Mouse (Mus musculus) midbrain, embryonic 14.5 days (tissue): ENCODE measurements around the gene Slc16a4. TPM values are rescaled to one million over a fixed set of nuclear protein-coding genes. Genes with fewer than 3 reads are reported as not detected.
"Not testable (repeated sequence)": the region's sequence is repeated elsewhere in the genome, so short reads cannot be mapped to it uniquely, and the experiment has no call there.

Experiments used
- ATAC-seq: fragments of 200-750 bp; cut with Nextera tagmentation; 2 replicates; pipeline ENCODE4 v1.8.0; 2017; ENCODE audit warnings: moderate number of reproducible peaks, moderate library complexity; ENCODE audit not compliant: low FRiP score, low TSS enrichment
- DNase-seq: peaks from one replicate; pipeline ENCODE4 v3.0.0-alpha.2; 2015
- H3K27ac ChIP-seq: fragments of 300-500 bp; sonication (generic); replicated peaks from 2 replicates; pipeline ENCODE4 v1.5.1; 2014; ENCODE audit warnings: mild to moderate bottlenecking, low read depth, low read length, moderate library complexity
- H3K27me3 ChIP-seq: fragments of 300-500 bp; sonication (generic); 2 replicates; pipeline ENCODE4 v1.6.1; 2014; ENCODE audit warnings: low read length, control low read depth, mixed read lengths; ENCODE audit not compliant: control insufficient read depth, insufficient read depth
- H3K36me3 ChIP-seq: fragments of 300-500 bp; sonication (generic); 2 replicates; pipeline ENCODE4 v1.6.1; 2014; ENCODE audit warnings: low read length, control low read depth; ENCODE audit not compliant: control insufficient read depth, insufficient read depth
- H3K4me1 ChIP-seq: fragments of 300-500 bp; sonication (generic); 2 replicates; pipeline ENCODE4 v1.6.1; 2014; ENCODE audit warnings: mild to moderate bottlenecking, antibody characterized with exemption, low read length, control low read depth; ENCODE audit not compliant: control insufficient read depth, insufficient read depth
- H3K4me2 ChIP-seq: fragments of 300-500 bp; sonication (generic); 2 replicates; pipeline ENCODE4 v1.6.1; 2014; ENCODE audit warnings: mild to moderate bottlenecking, low read length, moderate library complexity
- H3K4me3 ChIP-seq: fragments of 300-500 bp; sonication (generic); replicated peaks from 2 replicates; pipeline ENCODE4 v1.5.1; 2014; ENCODE audit warnings: low read depth, low read length
- H3K9ac ChIP-seq: fragments of 300-500 bp; sonication (generic); replicated peaks from 2 replicates; pipeline ENCODE4 v1.6.1; 2014; ENCODE audit warnings: mild to moderate bottlenecking, low read length, moderate library complexity
- H3K9me3 ChIP-seq: fragments of 300-500 bp; sonication (generic); 2 replicates; pipeline ENCODE4 v1.6.1; 2016; ENCODE audit warnings: low read length, control low read depth, mixed read lengths; ENCODE audit not compliant: control insufficient read depth
- WGBS: fragments of 180-500 bp; shearing (Covaris S2); extraction: QIAGEN DNeasy Blood & Tissue Kit; methylation state at CpG from one replicate; pipeline ENCODE4 v1.1.7; 2014; 5-methylcytosine and 5-hydroxymethylcytosine counted together
- polyA plus RNA-seq: library from polyadenylated mRNA; unstranded; fragments of >200 nt; fragmentation: Nextera tagmentation; extraction: Ambion mirVana; gene quantifications from 2 replicates; pipeline ENCODE4 v1.2.1, GENCODE M21; 2014

Slc16a4 gene
- polyA plus RNA-seq, 1 experiment from 2014 or later: 2.3 TPM

GRCm38 (mm10) chr3:107278479-107279269 lies 12.4 kb upstream of the Slc16a4 start, which contains the start of gene Lamtor5:
Lamtor5 (plus strand) TSS chr3:107278858.
- Histone ChIP-seq H3K27ac (no peak within 1 kb of the TSS), H3K36me3 (peaks cover 12% of the 10 kb centered on the region), H3K9me3 (no peaks in the 10 kb centered on the region), H3K27me3 (no peaks in the 10 kb centered on the region), H3K4me1 (peaks cover 11% of the 10 kb centered on the region; the same call in 1 of the 2 replicates), H3K4me2 (peak within 1 kb of the TSS; percentile 81), H3K9ac (peak within 1 kb of the TSS; percentile 75), H3K4me3 (peak within 1 kb of the TSS; percentile 80)
- ATAC-seq: peak; percentile 90
- WGBS: 3% methylated on average over 43 of the region's 43 CpGs
- peak; percentile 96 for DNase-seq

GRCm38 (mm10) chr3:107286123-107286522 lies 4.9 kb upstream of the Slc16a4 start:
- Histone ChIP-seq H3K36me3 (peaks cover 18% of the 10 kb centered on the region), H3K27ac (no peak overlapping the region), H3K9ac (no peak overlapping the region), H3K4me3 (no peak overlapping the region), H3K4me1 (no peaks in the 10 kb centered on the region), H3K27me3 (no peaks in the 10 kb centered on the region), H3K9me3 (no peaks in the 10 kb centered on the region), H3K4me2 (no peak overlapping the region)
- WGBS: 85% methylated on average over 2 of the region's 2 CpGs
- DNase-seq (no peak), ATAC-seq (no peak)

GRCm38 (mm10) chr3:107287346-107287745 lies 3.7 kb upstream of the Slc16a4 start:
- H3K9me3 ChIP-seq: no peaks in the 10 kb centered on the region
- no peaks in the 10 kb centered on the region for H3K27me3 ChIP-seq
- H3K4me2 ChIP-seq: no peak overlapping the region
- H3K36me3 ChIP-seq: peaks cover 15% of the 10 kb centered on the region
- no peak overlapping the region for H3K27ac ChIP-seq
- no peak overlapping the region for H3K4me3 ChIP-seq
- no peak for DNase-seq
- no peak for ATAC-seq
- H3K9ac ChIP-seq: no peak overlapping the region
- no peaks in the 10 kb centered on the region for H3K4me1 ChIP-seq

GRCm38 (mm10) chr3:107295672-107296360 lies 4.8 kb downstream of the Slc16a4 start:
- H3K9me3 ChIP-seq: no peaks in the 10 kb centered on the region
- no peaks in the 10 kb centered on the region for H3K27me3 ChIP-seq
- H3K4me1 ChIP-seq: no peaks in the 10 kb centered on the region
- no peak overlapping the region for H3K4me3 ChIP-seq
- 93% methylated on average over 5 of the region's 5 CpGs for WGBS
- no peak overlapping the region for H3K9ac ChIP-seq
- no peak overlapping the region for H3K4me2 ChIP-seq
- no peak overlapping the region for H3K27ac ChIP-seq
- ATAC-seq (no peak), DNase-seq (no peak)
- no peaks in the 10 kb centered on the region for H3K36me3 ChIP-seq

- not testable (repeated sequence) for H3K9ac ChIP-seq, H3K4me3 ChIP-seq, ATAC-seq, H3K9me3 ChIP-seq, H3K27me3 ChIP-seq, H3K4me2 ChIP-seq, H3K27ac ChIP-seq, H3K36me3 ChIP-seq, H3K4me1 ChIP-seq, DNase-seq
- 72% methylated on average over 4 of the region's 4 CpGs for WGBS
These were observed 5.9 kb downstream of the Slc16a4 start for GRCm38 (mm10) chr3:107296917-107297316.

GRCm38 (mm10) chr3:107317338-107317737 lies 26.3 kb downstream of the Slc16a4 start:
- Histone ChIP-seq H3K9me3 (no peaks in the 10 kb centered on the region), H3K4me1 (0 out of 2 replicates have a peak, but pooled peaks cover 3% of the 10 kb centered on the region), H3K4me2 (no peak overlapping the region), H3K27me3 (no peaks in the 10 kb centered on the region), H3K4me3 (no peak overlapping the region), H3K9ac (no peak overlapping the region), H3K27ac (no peak overlapping the region), H3K36me3 (no peaks in the 10 kb centered on the region)
- 94% methylated on average over 3 of the region's 3 CpGs for WGBS
- DNase-seq (no peak), ATAC-seq (no peak)

- Histone ChIP-seq H3K4me2 (no peak overlapping the region), H3K27me3 (no peaks in the 10 kb centered on the region), H3K36me3 (peaks cover 14% of the 10 kb centered on the region), H3K4me3 (no peak overlapping the region), H3K4me1 (peaks cover 25% of the 10 kb centered on the region), H3K9ac (no peak overlapping the region), H3K27ac (no peak overlapping the region), H3K9me3 (no peaks in the 10 kb centered on the region)
- DNase-seq: no peak
- ATAC-seq: no peak
- WGBS: 97% methylated on average over 2 of the region's 2 CpGs
These were observed 30.1 kb downstream of the Slc16a4 start for GRCm38 (mm10) chr3:107321141-107321540.

GRCm38 (mm10) chr3:107321776-107322175 lies 30.7 kb downstream of the Slc16a4 start:
- H3K9ac ChIP-seq: no peak overlapping the region
- H3K4me2 ChIP-seq: no peak overlapping the region
- no peak overlapping the region for H3K27ac ChIP-seq
- H3K36me3 ChIP-seq: peaks cover 14% of the 10 kb centered on the region
- H3K9me3 ChIP-seq: no peaks in the 10 kb centered on the region
- peaks cover 25% of the 10 kb centered on the region for H3K4me1 ChIP-seq
- H3K4me3 ChIP-seq: no peak overlapping the region
- no peaks in the 10 kb centered on the region for H3K27me3 ChIP-seq
- ATAC-seq (no peak), DNase-seq (no peak)

- peaks cover 28% of the 10 kb centered on the region for H3K36me3 ChIP-seq
- peaks cover 47% of the 10 kb centered on the region for H3K4me1 ChIP-seq
- WGBS: 97% methylated on average over 1 of the region's 1 CpGs
These were observed 35.4 kb downstream of the Slc16a4 start for GRCm38 (mm10) chr3:107326442-107326841.

More at GRCm38 (mm10) chr3:107326442-107326841, 35.4 kb downstream of the Slc16a4 start:
- ATAC-seq (no peak), DNase-seq (no peak)
- no peaks in the 10 kb centered on the region for H3K9me3 ChIP-seq
- H3K4me2 ChIP-seq: no peak overlapping the region
- no peak overlapping the region for H3K27ac ChIP-seq
- H3K27me3 ChIP-seq: no peaks in the 10 kb centered on the region
- no peak overlapping the region for H3K4me3 ChIP-seq
- no peak overlapping the region for H3K9ac ChIP-seq
